Mouse (Mus musculus) embryonic facial prominence, embryonic 15.5 days (tissue): Measurements from ENCODE around the gene Nrip2. TPM values are rescaled to one million over a fixed set of nuclear protein-coding genes. Genes with fewer than 3 reads are reported as not detected.

ENCODE experiments used
- ATAC-seq: fragments of 200-750 bp; cut with Nextera tagmentation; 2 replicates; pipeline ENCODE4 v1.8.0; 2017; ENCODE audit warnings: low read depth, moderate TSS enrichment; ENCODE audit not compliant: insufficient number of reproducible peaks, low FRiP score, low TSS enrichment
- H3K27ac ChIP-seq: fragments of 300-500 bp; sonication (generic); replicated peaks from 2 replicates; pipeline ENCODE4 v1.5.1; 2015; ENCODE audit warnings: mild to moderate bottlenecking, inconsistent platforms
- H3K27me3 ChIP-seq: fragments of 300-500 bp; sonication (generic); 2 replicates; pipeline ENCODE4 v1.6.1; 2015; ENCODE audit warnings: inconsistent platforms
- H3K36me3 ChIP-seq: fragments of 300-500 bp; sonication (generic); 2 replicates; pipeline ENCODE4 v1.6.1; 2015; ENCODE audit warnings: mild to moderate bottlenecking, inconsistent platforms
- H3K4me1 ChIP-seq: fragments of 300-500 bp; sonication (generic); 2 replicates; pipeline ENCODE4 v1.6.1; 2015; ENCODE audit warnings: inconsistent platforms
- H3K4me2 ChIP-seq: fragments of 300-500 bp; sonication (generic); replicated peaks from 2 replicates; pipeline ENCODE4 v1.6.1; 2015; ENCODE audit warnings: mild to moderate bottlenecking, inconsistent platforms
- H3K4me3 ChIP-seq: fragments of 300-500 bp; sonication (generic); replicated peaks from 2 replicates; pipeline ENCODE4 v1.5.1; 2015; ENCODE audit warnings: mild to moderate bottlenecking, inconsistent platforms
- H3K9ac ChIP-seq: fragments of 300-500 bp; sonication (generic); 2 replicates; pipeline ENCODE4 v1.6.1; 2015; ENCODE audit warnings: inconsistent platforms
- H3K9me3 ChIP-seq: fragments of 300-500 bp; sonication (generic); replicated peaks from 2 replicates; pipeline ENCODE4 v1.6.1; 2016; ENCODE audit warnings: inconsistent platforms
- WGBS: fragments of 180-500 bp; shearing (Covaris S2); methylation state at CpG from one replicate; pipeline ENCODE4 v1.1.7; 2015; 5-methylcytosine and 5-hydroxymethylcytosine counted together
- polyA plus RNA-seq: library from polyadenylated mRNA; unstranded; fragments of >200 nt; fragmentation: Nextera tagmentation; extraction: Ambion mirVana; gene quantifications from 2 replicates; pipeline ENCODE4 v1.2.1, GENCODE M21; 2015

Nrip2 gene
- polyA plus RNA-seq, 1 experiment from 2014 or later = 5.5 TPM

- ATAC-seq = peak; percentile 94
- under 1% methylated on average over 42 of the region's 42 CpGs for WGBS
- no peaks in the 10 kb centered on the region for H3K27me3 ChIP-seq
Observed at GRCm38 (mm10) chr6:128424269-128425019, 25.3 kb downstream of the Nrip2 start, which contains the start of gene Itfg2. Gene Itfg2, minus strand, starts transcription at chr6:128424931.

GRCm38 (mm10) chr6:128425046-128425445 is 25.9 kb downstream of the Nrip2 start:
- Histone ChIP-seq H3K4me1 (peaks cover 6% of the 10 kb centered on the region), H3K36me3 (peaks cover 23% of the 10 kb centered on the region), H3K27me3 (no peaks in the 10 kb centered on the region), H3K4me3 (peak overlapping the region; percentile 70), H3K27ac (peak overlapping the region; percentile 98), H3K4me2 (peak overlapping the region; percentile 55), H3K9ac (peak overlapping the region; percentile 69), H3K9me3 (no peaks in the 10 kb centered on the region)
- ATAC-seq = no peak
- 17% methylated on average over 9 of the region's 9 CpGs for whole genome bisulfite sequencing

More at GRCm38 (mm10) chr6:128424269-128425019, 25.3 kb downstream of the Nrip2 start, which contains the start of gene Itfg2:
- H3K36me3 ChIP-seq = peaks cover 21% of the 10 kb centered on the region
- H3K9ac ChIP-seq = peak within 1 kb of the TSS; percentile 69
- peaks cover 6% of the 10 kb centered on the region for H3K4me1 ChIP-seq
- H3K4me3 ChIP-seq = peak within 1 kb of the TSS; percentile 70
- H3K4me2 ChIP-seq = peak within 1 kb of the TSS; percentile 55
- peak within 1 kb of the TSS; percentile 98 for H3K27ac ChIP-seq
- H3K9me3 ChIP-seq = no peaks in the 10 kb centered on the region

- H3K9ac ChIP-seq = no peak overlapping the region
- ATAC-seq = no peak
- no peak overlapping the region for H3K4me2 ChIP-seq
- no peak overlapping the region for H3K4me3 ChIP-seq
- peaks cover 46% of the 10 kb centered on the region for H3K36me3 ChIP-seq
- H3K9me3 ChIP-seq = no peaks in the 10 kb centered on the region
- H3K27me3 ChIP-seq = no peaks in the 10 kb centered on the region
- WGBS = 89% methylated on average over 5 of the region's 5 CpGs
- H3K4me1 ChIP-seq = peaks cover 6% of the 10 kb centered on the region
- no peak overlapping the region for H3K27ac ChIP-seq
Observed at GRCm38 (mm10) chr6:128427571-128427970, 28.5 kb downstream of the Nrip2 start.

- H3K4me2 ChIP-seq = no peak overlapping the region
- no peak overlapping the region for H3K4me3 ChIP-seq
- ATAC-seq = no peak
- no peak overlapping the region for H3K27ac ChIP-seq
- 0 out of 2 replicates have a peak, but pooled peaks cover 2% of the 10 kb centered on the region for H3K4me1 ChIP-seq
- 100% methylated on average over 2 of the region's 2 CpGs for WGBS
- H3K36me3 ChIP-seq = peaks cover 63% of the 10 kb centered on the region
- no peaks in the 10 kb centered on the region for H3K9me3 ChIP-seq
- no peak overlapping the region for H3K9ac ChIP-seq
- H3K27me3 ChIP-seq = no peaks in the 10 kb centered on the region
Observed at GRCm38 (mm10) chr6:128429300-128429699, 30.2 kb downstream of the Nrip2 start.

- WGBS = 79% methylated on average over 6 of the region's 6 CpGs
- Histone ChIP-seq H3K9ac (no peak overlapping the region), H3K27me3 (no peaks in the 10 kb centered on the region), H3K4me2 (no peak overlapping the region), H3K27ac (no peak overlapping the region), H3K9me3 (no peaks in the 10 kb centered on the region), H3K36me3 (peaks cover 69% of the 10 kb centered on the region), H3K4me1 (0 out of 2 replicates have a peak, but pooled peaks cover 2% of the 10 kb centered on the region), H3K4me3 (no peak overlapping the region)
- no peak for ATAC-seq
Observed at GRCm38 (mm10) chr6:128429826-128430225, 30.7 kb downstream of the Nrip2 start.

GRCm38 (mm10) chr6:128432356-128432915 is 33.3 kb downstream of the Nrip2 start:
- H3K9me3 ChIP-seq = no peaks in the 10 kb centered on the region

GRCm38 (mm10) chr6:128433566-128433965 is 34.5 kb downstream of the Nrip2 start:
- H3K27ac ChIP-seq = no peak overlapping the region
- no peaks in the 10 kb centered on the region for H3K27me3 ChIP-seq
- no peak overlapping the region for H3K4me3 ChIP-seq
- no peak overlapping the region for H3K9ac ChIP-seq
- ATAC-seq = no peak
- no peak overlapping the region for H3K4me2 ChIP-seq
- H3K36me3 ChIP-seq = peaks cover 72% of the 10 kb centered on the region
- 91% methylated on average over 13 of the region's 13 CpGs for WGBS
- H3K4me1 ChIP-seq = peaks cover 9% of the 10 kb centered on the region
- H3K9me3 ChIP-seq = no peaks in the 10 kb centered on the region

More at GRCm38 (mm10) chr6:128432356-128432915, 33.3 kb downstream of the Nrip2 start:
- Histone ChIP-seq H3K9ac (no peak overlapping the region), H3K4me1 (peaks cover 9% of the 10 kb centered on the region), H3K4me2 (no peak overlapping the region), H3K27me3 (no peaks in the 10 kb centered on the region), H3K36me3 (peaks cover 80% of the 10 kb centered on the region), H3K27ac (no peak overlapping the region), H3K4me3 (no peak overlapping the region)
- ATAC-seq = no peak
- WGBS = 84% methylated on average over 13 of the region's 13 CpGs

GRCm38 (mm10) chr6:128435474-128435873 is 36.4 kb downstream of the Nrip2 start:
- Histone ChIP-seq H3K9me3 (no peaks in the 10 kb centered on the region), H3K27me3 (no peaks in the 10 kb centered on the region), H3K4me1 (peaks cover 15% of the 10 kb centered on the region), H3K4me2 (no peak overlapping the region), H3K36me3 (peaks cover 53% of the 10 kb centered on the region), H3K27ac (no peak overlapping the region), H3K9ac (no peak overlapping the region), H3K4me3 (no peak overlapping the region)
- no peak for ATAC-seq
- WGBS = 77% methylated on average over 5 of the region's 5 CpGs

GRCm38 (mm10) chr6:128436356-128437005 is 37.4 kb downstream of the Nrip2 start:
- no peak for ATAC-seq
- Histone ChIP-seq H3K4me3 (peak overlapping the region; percentile 98), H3K9me3 (no peaks in the 10 kb centered on the region), H3K27me3 (no peaks in the 10 kb centered on the region), H3K4me1 (peaks cover 15% of the 10 kb centered on the region), H3K36me3 (peaks cover 45% of the 10 kb centered on the region), H3K9ac (no peak overlapping the region; the same call in 1 of the 2 replicates), H3K4me2 (peak overlapping the region; percentile 72), H3K27ac (0 out of 2 replicates have a peak overlapping the region, but pooled peaks have one; percentile 93)
- WGBS = 85% methylated on average over 8 of the region's 8 CpGs

GRCm38 (mm10) chr6:128437288-128437687 is 38.2 kb downstream of the Nrip2 start:
- peak overlapping the region; percentile 98 for H3K4me3 ChIP-seq
- peaks cover 37% of the 10 kb centered on the region for H3K36me3 ChIP-seq
- H3K9me3 ChIP-seq = no peaks in the 10 kb centered on the region
- no peaks in the 10 kb centered on the region for H3K27me3 ChIP-seq
- ATAC-seq = no peak
- peaks cover 15% of the 10 kb centered on the region for H3K4me1 ChIP-seq
- H3K27ac ChIP-seq = peak overlapping the region; percentile 93
- H3K4me2 ChIP-seq = peak overlapping the region; percentile 72
- peak overlapping the region; percentile 93 for H3K9ac ChIP-seq
- WGBS = 4% methylated on average over 10 of the region's 10 CpGs

- WGBS = under 1% methylated on average over 52 of the region's 52 CpGs
- no peaks in the 10 kb centered on the region for H3K9me3 ChIP-seq
- no peaks in the 10 kb centered on the region for H3K27me3 ChIP-seq
- peak overlapping the region; percentile 72 for H3K4me2 ChIP-seq
- H3K27ac ChIP-seq = peak overlapping the region; percentile 93
- peak overlapping the region; percentile 98 for H3K4me3 ChIP-seq
- H3K9ac ChIP-seq = peak overlapping the region; percentile 93
- ATAC-seq = peak; percentile 81
- peaks cover 31% of the 10 kb centered on the region for H3K36me3 ChIP-seq
- H3K4me1 ChIP-seq = peaks cover 15% of the 10 kb centered on the region
Observed at GRCm38 (mm10) chr6:128437731-128438316, 38.7 kb downstream of the Nrip2 start.
